Mouse (Mus musculus): Measurements from ENCODE around the gene Rsph1. TPM values are rescaled to one million over a fixed set of nuclear protein-coding genes. Genes with fewer than 3 reads are reported as not detected.

Rsph1 gene
- polyA plus RNA-seq, 1 experiment from 2014 or later = 1.3 TPM

DNA sequence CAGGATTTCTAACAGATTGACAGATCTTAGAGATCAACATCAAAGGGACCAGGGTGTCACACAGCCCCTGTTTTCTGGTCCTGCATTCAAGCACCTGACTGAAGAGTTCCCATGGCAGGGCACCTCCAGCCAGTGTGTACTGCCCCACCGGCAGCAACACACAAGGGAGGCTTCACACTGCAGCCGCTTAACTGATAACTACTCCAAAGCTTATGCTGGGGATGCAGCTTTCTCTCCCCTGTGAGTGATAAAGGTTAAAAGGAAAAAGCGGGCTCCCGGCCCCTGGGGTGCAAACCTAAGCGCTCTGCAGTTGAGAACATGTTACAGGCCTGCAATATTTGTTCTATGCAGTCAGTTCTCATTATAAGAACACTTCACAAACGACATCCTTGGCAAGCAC, 45.4 kb downstream of the Rsph1 start:
- no peaks in the 10 kb centered on the region for H3K27me3 ChIP-seq (ENCODE audit: control insufficient read depth, insufficient read depth, low read length)
- H3K9ac ChIP-seq (ENCODE audit: low read length) = no peak overlapping the region
- no peaks in the 10 kb centered on the region for H3K36me3 ChIP-seq (ENCODE audit: control insufficient read depth, insufficient read depth, low read length)
- no peak overlapping the region for H3K4me2 ChIP-seq (ENCODE audit: low read length)
- H3K4me3 ChIP-seq (ENCODE audit: control insufficient read depth in 1 of 2, insufficient read depth in 1 of 2, low read depth in 1 of 2, low read length in 2 of 2) = no peak overlapping the region
- H3K4me1 ChIP-seq (ENCODE audit: control insufficient read depth in 2 of 2, insufficient read depth in 2 of 2, low read length in 2 of 2) = no peaks in the 10 kb centered on the region
- ATAC-seq (ENCODE audit: insufficient number of reproducible peaks, insufficient read depth, low FRiP score, low read depth) = no peak
- 32% methylated on average over 6 of the region's 6 CpGs for WGBS
- H3K9me3 ChIP-seq (ENCODE audit: control insufficient read depth, low read length) = 0 out of 2 replicates have a peak, but pooled peaks cover 4% of the 10 kb centered on the region
- H3K27ac ChIP-seq (replicated peaks in 1 of 2; ENCODE audit: control insufficient read depth in 1 of 2, insufficient read depth in 1 of 2, low read depth in 2 of 2, low read length in 2 of 2) = no peak overlapping the region

DNA sequence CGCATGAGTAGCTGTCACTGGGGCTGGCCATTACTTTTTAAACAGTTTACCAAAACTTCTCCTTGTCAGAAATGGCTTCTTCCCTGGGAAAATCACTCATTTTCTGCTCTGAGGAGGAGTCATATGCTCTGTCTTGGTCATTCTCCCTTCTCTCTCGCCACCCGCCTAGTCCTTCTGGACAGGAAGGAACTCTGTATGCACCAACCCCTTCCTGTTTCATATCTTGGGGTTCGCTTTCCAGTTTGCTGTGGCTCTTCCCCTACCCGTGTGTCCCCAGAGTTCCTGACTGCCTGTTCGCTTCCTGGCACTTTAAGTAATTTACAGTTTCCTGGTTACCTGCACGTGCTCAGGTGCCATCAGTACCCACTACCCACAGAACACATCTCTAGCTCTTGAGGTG, 50.3 kb downstream of the Rsph1 start:
- ATAC-seq (ENCODE audit: insufficient number of reproducible peaks, insufficient read depth, low FRiP score, low read depth) = no peak
- 77% methylated on average over 7 of the region's 7 CpGs for WGBS
- Histone ChIP-seq H3K36me3 (ENCODE audit: control insufficient read depth, insufficient read depth, low read length) (no peaks in the 10 kb centered on the region), H3K27me3 (ENCODE audit: control insufficient read depth, insufficient read depth, low read length) (no peaks in the 10 kb centered on the region), H3K9ac (ENCODE audit: low read length) (no peak overlapping the region), H3K4me3 (ENCODE audit: control insufficient read depth in 1 of 2, insufficient read depth in 1 of 2, low read depth in 1 of 2, low read length in 2 of 2) (no peak overlapping the region), H3K4me1 (ENCODE audit: control insufficient read depth in 2 of 2, insufficient read depth in 2 of 2, low read length in 2 of 2) (no peaks in the 10 kb centered on the region), H3K4me2 (ENCODE audit: low read length) (no peak overlapping the region), H3K9me3 (ENCODE audit: control insufficient read depth, low read length) (no peaks in the 10 kb centered on the region), H3K27ac (replicated peaks in 1 of 2; ENCODE audit: control insufficient read depth in 1 of 2, insufficient read depth in 1 of 2, low read depth in 2 of 2, low read length in 2 of 2) (no peak overlapping the region)

GRCm38 (mm10) chr17:31226368-31226767, 50.8 kb downstream of the Rsph1 start:
- ATAC-seq (ENCODE audit: insufficient number of reproducible peaks, insufficient read depth, low FRiP score, low read depth) = no peak
- H3K36me3 ChIP-seq (ENCODE audit: control insufficient read depth, insufficient read depth, low read length) = no peaks in the 10 kb centered on the region
- H3K27ac ChIP-seq (replicated peaks in 1 of 2; ENCODE audit: control insufficient read depth in 1 of 2, insufficient read depth in 1 of 2, low read depth in 2 of 2, low read length in 2 of 2) = no peak overlapping the region
- no peak overlapping the region for H3K4me2 ChIP-seq (ENCODE audit: low read length)
- H3K4me1 ChIP-seq (ENCODE audit: control insufficient read depth in 2 of 2, insufficient read depth in 2 of 2, low read length in 2 of 2) = no peaks in the 10 kb centered on the region
- no peak overlapping the region for H3K9ac ChIP-seq (ENCODE audit: low read length)
- no peaks in the 10 kb centered on the region for H3K27me3 ChIP-seq (ENCODE audit: control insufficient read depth, insufficient read depth, low read length)
- H3K9me3 ChIP-seq (ENCODE audit: control insufficient read depth, low read length) = no peaks in the 10 kb centered on the region
- H3K4me3 ChIP-seq (ENCODE audit: control insufficient read depth in 1 of 2, insufficient read depth in 1 of 2, low read depth in 1 of 2, low read length in 2 of 2) = no peak overlapping the region
- WGBS = 49% methylated on average over 3 of the region's 3 CpGs

GRCm38 (mm10) chr17:31224591-31224990, 52.6 kb downstream of the Rsph1 start:
- 79% methylated on average over 8 of the region's 8 CpGs for WGBS

GRCm38 (mm10) chr17:31223835-31224234, 53.3 kb downstream of the Rsph1 start:
- Histone ChIP-seq H3K36me3 (ENCODE audit: control insufficient read depth, insufficient read depth, low read length) (no peaks in the 10 kb centered on the region), H3K27ac (replicated peaks in 1 of 2; ENCODE audit: control insufficient read depth in 1 of 2, insufficient read depth in 1 of 2, low read depth in 2 of 2, low read length in 2 of 2) (no peak overlapping the region), H3K9ac (ENCODE audit: low read length) (no peak overlapping the region), H3K4me2 (ENCODE audit: low read length) (no peak overlapping the region), H3K27me3 (ENCODE audit: control insufficient read depth, insufficient read depth, low read length) (no peaks in the 10 kb centered on the region), H3K4me1 (ENCODE audit: control insufficient read depth in 2 of 2, insufficient read depth in 2 of 2, low read length in 2 of 2) (no peaks in the 10 kb centered on the region), H3K4me3 (ENCODE audit: control insufficient read depth in 1 of 2, insufficient read depth in 1 of 2, low read depth in 1 of 2, low read length in 2 of 2) (no peak overlapping the region), H3K9me3 (ENCODE audit: control insufficient read depth, low read length) (no peaks in the 10 kb centered on the region)
- 67% methylated on average over 7 of the region's 7 CpGs for WGBS
- no peak for ATAC-seq (ENCODE audit: insufficient number of reproducible peaks, insufficient read depth, low FRiP score, low read depth)

More at GRCm38 (mm10) chr17:31224591-31224990, 52.6 kb downstream of the Rsph1 start:
- no peak overlapping the region for H3K27ac ChIP-seq (replicated peaks in 1 of 2; ENCODE audit: control insufficient read depth in 1 of 2, insufficient read depth in 1 of 2, low read depth in 2 of 2, low read length in 2 of 2)
- no peaks in the 10 kb centered on the region for H3K27me3 ChIP-seq (ENCODE audit: control insufficient read depth, insufficient read depth, low read length)
- H3K36me3 ChIP-seq (ENCODE audit: control insufficient read depth, insufficient read depth, low read length) = no peaks in the 10 kb centered on the region
- no peak overlapping the region for H3K4me2 ChIP-seq (ENCODE audit: low read length)
- H3K9me3 ChIP-seq (ENCODE audit: control insufficient read depth, low read length) = no peaks in the 10 kb centered on the region
- no peaks in the 10 kb centered on the region for H3K4me1 ChIP-seq (ENCODE audit: control insufficient read depth in 2 of 2, insufficient read depth in 2 of 2, low read length in 2 of 2)
- H3K9ac ChIP-seq (ENCODE audit: low read length) = no peak overlapping the region
- no peak overlapping the region for H3K4me3 ChIP-seq (ENCODE audit: control insufficient read depth in 1 of 2, insufficient read depth in 1 of 2, low read depth in 1 of 2, low read length in 2 of 2)
- ATAC-seq (ENCODE audit: insufficient number of reproducible peaks, insufficient read depth, low FRiP score, low read depth) = no peak

DNA sequence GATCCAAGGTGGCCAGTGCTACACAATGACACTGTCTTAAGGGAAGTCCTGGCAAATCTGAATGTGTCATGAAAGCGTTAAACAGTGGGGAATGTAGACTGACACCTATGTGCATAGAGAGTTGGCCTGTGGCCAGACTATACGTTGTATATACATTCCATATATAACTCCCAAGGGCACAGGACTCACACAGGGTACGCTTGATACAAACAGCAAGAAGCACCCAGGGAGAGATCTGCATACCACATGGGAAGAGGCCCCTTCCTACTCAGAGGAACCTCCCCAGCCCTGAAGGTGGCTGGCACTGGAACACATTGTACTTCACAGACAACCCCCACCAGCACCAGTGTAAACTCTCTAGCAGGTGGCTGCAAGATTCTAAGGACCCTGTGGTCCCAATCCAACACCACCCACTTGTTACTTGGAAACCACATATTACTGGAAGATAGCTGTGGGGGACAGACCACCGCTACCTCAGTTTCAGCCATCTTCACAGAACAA, 54.3 kb downstream of the Rsph1 start:
- Histone ChIP-seq H3K4me3 (ENCODE audit: control insufficient read depth in 1 of 2, insufficient read depth in 1 of 2, low read depth in 1 of 2, low read length in 2 of 2) (no peak overlapping the region), H3K27ac (replicated peaks in 1 of 2; ENCODE audit: control insufficient read depth in 1 of 2, insufficient read depth in 1 of 2, low read depth in 2 of 2, low read length in 2 of 2) (no peak overlapping the region), H3K9me3 (ENCODE audit: control insufficient read depth, low read length) (no peaks in the 10 kb centered on the region), H3K4me1 (ENCODE audit: control insufficient read depth in 2 of 2, insufficient read depth in 2 of 2, low read length in 2 of 2) (no peaks in the 10 kb centered on the region), H3K36me3 (ENCODE audit: control insufficient read depth, insufficient read depth, low read length) (no peaks in the 10 kb centered on the region), H3K4me2 (ENCODE audit: low read length) (no peak overlapping the region), H3K9ac (ENCODE audit: low read length) (no peak overlapping the region), H3K27me3 (ENCODE audit: control insufficient read depth, insufficient read depth, low read length) (no peaks in the 10 kb centered on the region)
- WGBS = 73% methylated on average over 4 of the region's 4 CpGs
- no peak for ATAC-seq (ENCODE audit: insufficient number of reproducible peaks, insufficient read depth, low FRiP score, low read depth)

DNA sequence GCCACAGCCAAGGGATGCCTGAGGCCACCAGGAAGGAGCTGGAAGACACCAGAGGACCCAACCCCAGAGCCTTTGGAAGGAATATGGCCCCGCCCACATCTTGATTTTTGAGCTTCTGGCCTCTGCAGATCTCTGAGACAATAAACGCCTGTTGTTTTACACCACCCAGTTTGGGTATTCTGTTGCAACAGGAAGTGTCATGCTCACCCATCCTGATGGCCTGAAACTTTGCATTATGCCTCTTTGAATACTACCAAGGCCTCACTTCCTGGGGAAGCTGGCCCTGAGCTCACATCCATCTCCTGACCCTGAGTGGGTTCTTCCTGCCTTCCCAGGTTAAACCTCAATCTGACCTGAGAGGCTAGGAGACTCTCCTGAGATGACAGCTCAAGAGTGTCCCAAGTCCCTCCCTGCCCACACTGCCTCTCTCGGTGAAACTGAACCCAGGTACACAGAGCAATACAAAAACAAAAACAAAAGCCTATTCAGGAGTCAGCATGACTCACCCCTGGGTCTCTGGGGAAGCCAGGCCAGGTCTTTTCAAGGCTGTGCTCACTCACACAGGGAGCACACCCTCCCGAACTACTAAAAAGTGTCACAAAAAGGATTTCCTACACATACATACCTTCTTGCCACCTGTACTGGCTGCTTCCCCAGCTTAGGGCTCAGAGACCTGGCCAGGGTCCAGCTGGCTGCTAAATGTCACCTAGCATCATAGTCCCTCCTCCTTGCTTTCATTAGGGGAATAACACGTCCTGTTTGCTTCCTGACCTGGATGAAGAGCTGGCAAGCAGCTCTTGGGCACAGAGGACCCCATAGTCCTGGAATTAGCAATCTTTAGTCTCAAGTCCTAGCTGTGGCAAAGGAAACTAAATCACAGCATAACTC, 60.9 kb downstream of the Rsph1 start:
- no peaks in the 10 kb centered on the region for H3K9me3 ChIP-seq (ENCODE audit: control insufficient read depth, low read length)
- 44% methylated on average over 5 of the region's 5 CpGs for WGBS
- no peaks in the 10 kb centered on the region for H3K27me3 ChIP-seq (ENCODE audit: control insufficient read depth, insufficient read depth, low read length)
- no peaks in the 10 kb centered on the region for H3K36me3 ChIP-seq (ENCODE audit: control insufficient read depth, insufficient read depth, low read length)
- no peak overlapping the region for H3K27ac ChIP-seq (replicated peaks in 1 of 2; ENCODE audit: control insufficient read depth in 1 of 2, insufficient read depth in 1 of 2, low read depth in 2 of 2, low read length in 2 of 2)
- H3K4me2 ChIP-seq (ENCODE audit: low read length) = no peak overlapping the region
- no peak for ATAC-seq (ENCODE audit: insufficient number of reproducible peaks, insufficient read depth, low FRiP score, low read depth)
- no peak overlapping the region for H3K9ac ChIP-seq (ENCODE audit: low read length)
- H3K4me1 ChIP-seq (ENCODE audit: control insufficient read depth in 2 of 2, insufficient read depth in 2 of 2, low read length in 2 of 2) = no peaks in the 10 kb centered on the region
- no peak overlapping the region for H3K4me3 ChIP-seq (ENCODE audit: control insufficient read depth in 1 of 2, insufficient read depth in 1 of 2, low read depth in 1 of 2, low read length in 2 of 2)

All from heart, embryonic 14.5 days (tissue).